Mouse (Mus musculus) thymus, adult 2 months (tissue): ENCODE results near the gene Pde6h.

Experiments
- CTCF ChIP-seq: fragments of 200-500 bp; IDR thresholded peaks from 2 replicates; pipeline ENCODE4 v1.5.1; 2012; ENCODE audit warnings: mild to moderate bottlenecking, control low read depth, low read length, moderate library complexity, borderline replicate concordance; ENCODE audit not compliant: control insufficient read depth, poor library complexity, insufficient read depth; ENCODE audit errors: extremely low read depth
- POLR2A ChIP-seq: fragments of 200-500 bp; IDR thresholded peaks from 2 replicates; pipeline ENCODE4 v1.6.1; 2012; ENCODE audit warnings: mild to moderate bottlenecking, low read length, control low read depth, moderate library complexity; ENCODE audit not compliant: control insufficient read depth, poor library complexity, insufficient read depth; ENCODE audit errors: extremely low read depth

DNA sequence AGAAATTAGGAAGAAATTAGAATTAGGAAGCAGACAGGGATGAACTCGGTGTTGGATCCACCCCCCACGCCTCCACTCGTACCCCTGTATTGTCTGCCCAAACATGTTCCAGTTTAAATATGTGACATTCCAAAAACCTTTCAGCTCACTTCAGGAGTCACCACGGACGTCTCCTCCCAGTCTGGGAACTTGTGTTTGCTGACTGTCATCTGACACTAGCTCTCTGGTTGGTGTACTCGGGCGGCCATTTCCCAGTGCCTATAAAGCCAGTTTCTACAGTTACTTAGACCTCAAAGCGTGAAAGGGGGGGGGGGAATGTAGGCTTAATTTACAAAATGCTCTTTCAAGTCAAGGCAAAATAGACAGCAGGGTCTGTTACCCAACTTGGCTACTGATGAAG is 42.0 kb upstream of the Pde6h start:
- TF ChIP-seq CTCF (no peak), POLR2A (no peak)
